Mouse (Mus musculus) liver, postnatal 0 days (tissue): ENCODE measurements around the gene Tma7. TPM values are rescaled to one million over a fixed set of nuclear protein-coding genes. Genes with fewer than 3 reads are reported as not detected.

Experiments
- ATAC-seq: fragments of 200-750 bp; cut with Nextera tagmentation; 2 replicates; pipeline ENCODE4 v1.8.0; 2017; ENCODE audit warnings: mild to moderate bottlenecking, moderate library complexity
- DNase-seq: peaks from one replicate; pipeline ENCODE4 v3.0.0-alpha.2; 2016
- H3K27ac ChIP-seq: fragments of 300-500 bp; sonication (generic); 2 replicates; pipeline ENCODE4 v1.5.1; 2014; ENCODE audit warnings: antibody characterized with exemption, moderate library complexity, mild to moderate bottlenecking, low read depth
- H3K27me3 ChIP-seq: fragments of 300-500 bp; sonication (generic); 2 replicates; pipeline ENCODE4 v1.6.1; 2014; ENCODE audit warnings: low read length, control low read depth, mixed read lengths; ENCODE audit not compliant: insufficient read depth
- H3K36me3 ChIP-seq: fragments of 300-500 bp; sonication (generic); replicated peaks from 2 replicates; pipeline ENCODE4 v1.6.1; 2014; ENCODE audit warnings: mild to moderate bottlenecking, control low read depth, low read length, moderate library complexity, mixed read lengths; ENCODE audit not compliant: insufficient read depth
- H3K4me1 ChIP-seq: fragments of 300-500 bp; sonication (generic); 2 replicates; pipeline ENCODE4 v1.6.1; 2014; ENCODE audit warnings: antibody characterized with exemption, mild to moderate bottlenecking, control low read depth; ENCODE audit not compliant: insufficient read depth
- H3K4me2 ChIP-seq: fragments of 300-500 bp; sonication (generic); 2 replicates; pipeline ENCODE4 v1.6.1; 2014; ENCODE audit warnings: low read depth, mild to moderate bottlenecking, low read length, moderate library complexity, mixed read lengths
- H3K4me3 ChIP-seq: fragments of 300-500 bp; sonication (generic); 2 replicates; pipeline ENCODE4 v1.5.1; 2014; ENCODE audit warnings: low read depth, low read length
- H3K9ac ChIP-seq: fragments of 300-500 bp; sonication (generic); replicated peaks from 2 replicates; pipeline ENCODE4 v1.6.1; 2014; ENCODE audit warnings: mild to moderate bottlenecking, moderate library complexity
- H3K9me3 ChIP-seq: fragments of 300-500 bp; sonication (generic); 2 replicates; pipeline ENCODE4 v1.6.1; 2016; ENCODE audit warnings: mild to moderate bottlenecking, control low read depth, low read length, mixed read lengths
- CTCF ChIP-seq: sonication (generic); IDR thresholded peaks from 2 replicates; pipeline ENCODE4 v1.5.1; 2016; ENCODE audit warnings: antibody characterized with exemption, low read depth
- EP300 ChIP-seq: IDR thresholded peaks from 2 replicates; pipeline ENCODE4 v1.6.1; 2016; ENCODE audit warnings: antibody characterized with exemption, low read depth, mild to moderate bottlenecking
- WGBS: fragments of 180-500 bp; shearing (Covaris S2); extraction: QIAGEN DNeasy Blood & Tissue Kit; methylation state at CpG from one replicate; pipeline ENCODE4 v1.1.7; 2014; ENCODE audit not compliant: insufficient replicate concordance; 5-methylcytosine and 5-hydroxymethylcytosine counted together
- polyA plus RNA-seq: library from polyadenylated mRNA; unstranded; fragments of >200 nt; fragmentation: Nextera tagmentation; extraction: Ambion mirVana; gene quantifications from 2 replicates; pipeline ENCODE4 v1.2.1, GENCODE M21; 2015

Tma7 gene
- polyA plus RNA-seq, 1 experiment from 2014 or later = 284 TPM

DNA sequence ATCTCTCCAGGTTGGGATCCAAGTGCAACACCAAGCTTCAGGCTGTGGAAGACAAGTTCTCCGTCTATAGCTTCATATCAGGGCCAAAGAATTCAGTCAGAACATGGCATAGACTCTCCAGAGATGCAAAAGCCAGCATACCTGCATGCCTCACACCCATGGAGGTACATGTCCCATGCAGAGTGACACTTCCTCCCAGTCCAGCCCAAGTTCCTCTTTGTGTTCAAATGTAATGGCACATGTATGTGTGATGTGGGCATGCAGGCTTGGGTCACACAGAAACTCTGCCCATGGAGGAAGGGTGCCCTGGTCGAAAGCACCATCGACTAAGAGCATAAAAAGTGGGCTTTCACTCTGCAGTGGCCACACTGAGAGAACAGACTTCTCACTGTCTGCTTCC lies 41.8 kb upstream of the Tma7 start:
- H3K36me3 ChIP-seq = no peaks in the 10 kb centered on the region
- H3K9ac ChIP-seq = no peak overlapping the region
- H3K27ac ChIP-seq = no peak overlapping the region
- H3K27me3 ChIP-seq = no peaks in the 10 kb centered on the region
- no peak overlapping the region for H3K4me2 ChIP-seq
- ATAC-seq (no peak), DNase-seq (no peak)
- no peak overlapping the region for H3K4me3 ChIP-seq
- 0 out of 2 replicates have a peak, but pooled peaks cover 3% of the 10 kb centered on the region for H3K4me1 ChIP-seq
- H3K9me3 ChIP-seq = no peaks in the 10 kb centered on the region
- TF ChIP-seq CTCF = no peak
- no peak for TF ChIP-seq EP300
- WGBS = 82% methylated on average over 3 of the region's 3 CpGs

DNA sequence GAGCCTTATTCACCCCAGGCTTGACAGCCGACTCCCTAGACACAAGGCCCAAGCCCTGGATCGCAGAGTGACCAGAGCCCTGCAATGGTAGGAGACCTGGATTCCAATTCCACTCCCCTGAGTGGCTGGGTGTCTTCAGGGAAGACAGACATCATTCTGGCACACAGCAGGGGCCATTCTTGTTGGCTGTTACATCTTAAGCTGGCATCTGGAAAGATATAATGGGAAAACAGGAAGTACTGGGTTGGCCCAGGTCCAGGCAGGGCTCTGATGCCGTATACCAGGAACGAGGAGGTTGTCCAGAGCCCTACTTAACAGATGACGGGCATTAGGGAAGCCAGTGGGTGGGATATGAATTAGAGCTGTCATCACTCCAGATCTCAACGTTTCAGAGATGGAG lies 40.9 kb upstream of the Tma7 start:
- Histone ChIP-seq H3K27ac (no peak overlapping the region), H3K27me3 (no peaks in the 10 kb centered on the region), H3K4me1 (0 out of 2 replicates have a peak, but pooled peaks cover 3% of the 10 kb centered on the region), H3K4me3 (no peak overlapping the region), H3K4me2 (no peak overlapping the region), H3K9me3 (no peaks in the 10 kb centered on the region), H3K36me3 (no peaks in the 10 kb centered on the region; the same call in 1 of the 2 replicates), H3K9ac (no peak overlapping the region)
- no peak for ATAC-seq
- peak; percentile 15 for DNase-seq
- 45% methylated on average over 6 of the region's 6 CpGs for WGBS
- TF ChIP-seq CTCF = no peak
- no peak for TF ChIP-seq EP300

GRCm38 (mm10) chr9:109122553-109123085 lies 40.2 kb upstream of the Tma7 start:
- H3K36me3 ChIP-seq = peaks cover 5% of the 10 kb centered on the region; the same call in 1 of the 2 replicates
- DNase-seq (peak; percentile 27), ATAC-seq (no peak)
- 0 out of 2 replicates have a peak, but pooled peaks cover 3% of the 10 kb centered on the region for H3K4me1 ChIP-seq
- H3K27ac ChIP-seq = no peak overlapping the region
- no peak for TF ChIP-seq EP300
- peak; percentile 74 for TF ChIP-seq CTCF
- H3K9ac ChIP-seq = no peak overlapping the region
- no peak overlapping the region for H3K4me3 ChIP-seq
- no peaks in the 10 kb centered on the region for H3K27me3 ChIP-seq
- no peak overlapping the region for H3K4me2 ChIP-seq
- H3K9me3 ChIP-seq = no peaks in the 10 kb centered on the region
- WGBS = 41% methylated on average over 2 of the region's 2 CpGs

DNA sequence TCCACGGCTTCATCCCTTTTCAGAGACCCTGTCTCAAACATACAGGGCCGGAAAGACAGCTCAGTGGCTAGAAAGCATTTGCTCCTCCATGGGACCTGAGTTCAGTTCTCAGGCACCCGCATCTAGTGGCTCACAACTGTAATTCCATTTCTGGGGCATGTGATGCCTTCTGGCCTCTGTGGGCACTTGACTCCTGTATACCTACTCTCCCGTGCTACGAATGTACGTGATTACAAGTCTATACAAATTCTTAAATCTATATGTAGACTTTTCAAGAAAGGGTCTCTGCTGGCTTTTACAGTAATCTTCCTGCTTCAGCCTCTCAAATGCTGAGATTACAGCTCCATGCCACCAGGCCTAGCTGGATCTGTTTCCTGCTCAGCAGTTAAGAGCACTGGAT lies 38.6 kb upstream of the Tma7 start:
- no peaks in the 10 kb centered on the region for H3K27me3 ChIP-seq
- ATAC-seq = no peak
- DNase-seq = no peak
- H3K4me2 ChIP-seq = no peak overlapping the region
- no peak overlapping the region for H3K4me3 ChIP-seq
- WGBS = 74% methylated on average over 6 of the region's 6 CpGs
- peaks cover 9% of the 10 kb centered on the region; the same call in 1 of the 2 replicates for H3K36me3 ChIP-seq
- H3K4me1 ChIP-seq = 0 out of 2 replicates have a peak, but pooled peaks cover 3% of the 10 kb centered on the region
- no peak overlapping the region for H3K27ac ChIP-seq
- no peak for TF ChIP-seq EP300
- no peak for TF ChIP-seq CTCF
- H3K9me3 ChIP-seq = no peaks in the 10 kb centered on the region
- H3K9ac ChIP-seq = no peak overlapping the region

DNA sequence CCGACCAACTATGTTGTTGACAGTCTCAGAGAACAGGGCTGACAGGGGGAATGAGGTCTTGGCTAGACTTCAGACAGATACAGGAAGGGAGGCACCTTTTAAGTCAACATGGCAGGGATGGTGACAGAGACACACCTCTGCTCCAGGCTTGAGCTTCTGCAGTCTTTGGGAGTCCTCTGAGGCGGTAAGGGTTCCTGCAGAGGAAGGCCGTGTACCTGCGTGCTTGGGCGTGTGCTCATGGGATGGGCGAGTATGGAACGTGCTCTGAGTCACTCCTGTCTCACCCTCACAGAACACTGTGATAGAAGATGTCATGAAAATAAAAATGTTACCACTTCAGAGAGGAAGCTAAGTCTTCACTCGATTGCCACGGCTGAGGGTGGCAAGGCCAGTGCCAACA lies 37.2 kb upstream of the Tma7 start:
- H3K9ac ChIP-seq = no peak overlapping the region
- TF ChIP-seq CTCF (no peak), EP300 (no peak)
- DNase-seq (no peak), ATAC-seq (no peak)
- no peak overlapping the region for H3K4me3 ChIP-seq
- H3K36me3 ChIP-seq = peaks cover 12% of the 10 kb centered on the region; the same call in 1 of the 2 replicates
- no peaks in the 10 kb centered on the region for H3K27me3 ChIP-seq
- H3K27ac ChIP-seq = no peak overlapping the region
- 84% methylated on average over 9 of the region's 9 CpGs for WGBS
- H3K4me1 ChIP-seq = 0 out of 2 replicates have a peak, but pooled peaks cover 3% of the 10 kb centered on the region
- H3K9me3 ChIP-seq = no peaks in the 10 kb centered on the region
- H3K4me2 ChIP-seq = no peak overlapping the region

GRCm38 (mm10) chr9:109118106-109118505 lies 35.7 kb upstream of the Tma7 start:
- Histone ChIP-seq H3K36me3 (peaks cover 16% of the 10 kb centered on the region; the same call in 1 of the 2 replicates), H3K4me2 (no peak overlapping the region), H3K27ac (no peak overlapping the region), H3K27me3 (no peaks in the 10 kb centered on the region), H3K4me1 (no peaks in the 10 kb centered on the region), H3K9ac (no peak overlapping the region), H3K4me3 (no peak overlapping the region), H3K9me3 (no peaks in the 10 kb centered on the region)
- 59% methylated on average over 4 of the region's 4 CpGs for WGBS
- ATAC-seq (peak; percentile 47), DNase-seq (peak; percentile 21)
- TF ChIP-seq CTCF (no peak), EP300 (no peak)
